Mouse (Mus musculus) lung, postnatal 0 days (tissue): ENCODE results near the gene Gars. TPM values are rescaled to one million over a fixed set of nuclear protein-coding genes. Genes with fewer than 3 reads are reported as not detected.

Experiments used
- ATAC-seq: fragments of 200-750 bp; cut with Nextera tagmentation; 2 replicates; pipeline ENCODE4 v1.8.0; 2017; ENCODE audit warnings: moderate library complexity
- DNase-seq: peaks from one replicate; pipeline ENCODE4 v3.0.0-alpha.2; 2016; ENCODE audit warnings: low spot score
- H3K27ac ChIP-seq: fragments of 300-500 bp; sonication (generic); 2 replicates; pipeline ENCODE4 v1.5.1; 2014; ENCODE audit warnings: antibody characterized with exemption, mild to moderate bottlenecking, low read length, mixed read lengths
- H3K27me3 ChIP-seq: fragments of 300-500 bp; sonication (generic); replicated peaks from 2 replicates; pipeline ENCODE4 v1.6.1; 2014; ENCODE audit warnings: low read length, mixed read lengths; ENCODE audit not compliant: insufficient read depth
- H3K36me3 ChIP-seq: fragments of 300-500 bp; sonication (generic); 2 replicates; pipeline ENCODE4 v1.6.1; 2014; ENCODE audit warnings: low read length, mixed read lengths; ENCODE audit not compliant: insufficient read depth
- H3K4me1 ChIP-seq: fragments of 300-500 bp; sonication (generic); 2 replicates; pipeline ENCODE4 v1.6.1; 2014; ENCODE audit warnings: antibody characterized with exemption, low read depth, low read length, mixed read lengths; ENCODE audit not compliant: insufficient read depth
- H3K4me2 ChIP-seq: fragments of 300-500 bp; sonication (generic); replicated peaks from 2 replicates; pipeline ENCODE4 v1.6.1; 2014; ENCODE audit warnings: low read depth, mild to moderate bottlenecking, low read length, moderate library complexity, mixed read lengths
- H3K4me3 ChIP-seq: fragments of 300-500 bp; sonication (generic); 2 replicates; pipeline ENCODE4 v1.5.1; 2014; ENCODE audit warnings: low read depth, low read length
- H3K9ac ChIP-seq: fragments of 300-500 bp; sonication (generic); replicated peaks from 2 replicates; pipeline ENCODE4 v1.6.1; 2014; ENCODE audit warnings: low read depth, mild to moderate bottlenecking
- H3K9me3 ChIP-seq: fragments of 300-500 bp; sonication (generic); 2 replicates; pipeline ENCODE4 v1.6.1; 2016; ENCODE audit warnings: low read length, mixed read lengths
- CTCF ChIP-seq: IDR thresholded peaks from 2 replicates; pipeline ENCODE4 v1.5.1; 2016; ENCODE audit warnings: antibody characterized with exemption, mild to moderate bottlenecking
- EP300 ChIP-seq: IDR thresholded peaks from 2 replicates; pipeline ENCODE4 v1.6.1; 2016; ENCODE audit warnings: antibody characterized with exemption, mild to moderate bottlenecking, control low read depth
- WGBS: fragments of 180-500 bp; shearing (Covaris S2); extraction: QIAGEN DNeasy Blood & Tissue Kit; methylation state at CpG from one replicate; pipeline ENCODE4 v1.1.7; 2014; 5-methylcytosine and 5-hydroxymethylcytosine counted together
- polyA plus RNA-seq: library from polyadenylated mRNA; unstranded; fragments of >200 nt; fragmentation: Nextera tagmentation; extraction: Ambion mirVana; gene quantifications from 2 replicates; pipeline ENCODE4 v1.2.1, GENCODE M21; 2015

Gene Gars
- polyA plus RNA-seq, 1 experiment from 2014 or later = 76.0 TPM

GRCm38 (mm10) chr6:55126576-55126975, 88.8 kb downstream of the Gars start:
- H3K36me3 ChIP-seq = no peaks in the 10 kb centered on the region
- TF ChIP-seq CTCF (no peak), EP300 (no peak)
- no peak overlapping the region for H3K4me2 ChIP-seq
- H3K4me3 ChIP-seq = no peak overlapping the region
- DNase-seq (no peak), ATAC-seq (no peak)
- H3K27ac ChIP-seq = no peak overlapping the region
- no peaks in the 10 kb centered on the region for H3K4me1 ChIP-seq
- WGBS = 74% methylated on average over 5 of the region's 5 CpGs
- no peaks in the 10 kb centered on the region for H3K9me3 ChIP-seq
- H3K9ac ChIP-seq = no peak overlapping the region
- H3K27me3 ChIP-seq = no peaks in the 10 kb centered on the region

DNA sequence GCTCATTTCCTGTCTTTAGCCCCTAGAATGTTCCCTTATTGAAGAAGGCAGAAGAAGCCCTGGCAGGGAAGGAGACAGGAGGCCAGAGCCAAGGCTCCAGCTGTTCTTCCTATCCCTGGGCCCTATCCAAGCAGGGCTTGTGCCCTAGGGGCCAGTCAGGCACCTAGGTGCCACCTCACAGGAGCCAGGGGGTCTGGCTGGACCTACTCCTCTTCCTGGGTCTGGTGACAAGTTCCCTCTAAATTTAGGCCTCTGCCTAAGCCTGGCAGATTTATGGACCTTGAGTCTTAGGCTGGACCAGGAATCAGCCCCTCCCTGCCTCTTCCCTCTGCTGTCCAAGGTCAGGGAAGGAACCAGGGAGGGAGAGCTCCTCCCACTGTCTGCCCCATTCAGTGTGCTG, 90.6 kb downstream of the Gars start:
- Histone ChIP-seq H3K36me3 (no peaks in the 10 kb centered on the region), H3K9me3 (no peaks in the 10 kb centered on the region), H3K9ac (no peak overlapping the region), H3K4me3 (no peak overlapping the region), H3K4me2 (no peak overlapping the region), H3K4me1 (no peaks in the 10 kb centered on the region), H3K27me3 (no peaks in the 10 kb centered on the region), H3K27ac (no peak overlapping the region)
- no peak for DNase-seq
- TF ChIP-seq EP300 = no peak
- TF ChIP-seq CTCF = no peak
- no peak for ATAC-seq

Other genes starting within 250 kb of the Gars start
- gene Znrf2, start 221.1 kb upstream of the Gars start, polyA plus RNA-seq = 4.6 and 5.7 TPM in 2 replicates
- gene Nod1, start 65.4 kb upstream of the Gars start, polyA plus RNA-seq = 12.7 and 14.4 TPM in 2 replicates
- 6.9 and 8.7 TPM in 2 replicates for gene Ggct, start 45.1 kb upstream of the Gars start, polyA plus RNA-seq
- 0.17 and 0.38 TPM in 2 replicates for gene Crhr2, start 95.0 kb downstream of the Gars start, polyA plus RNA-seq
- gene Inmt, start 137.0 kb downstream of the Gars start, polyA plus RNA-seq = 194 and 256 TPM in 2 replicates
- 14.4 and 15.5 TPM in 2 replicates for gene Mindy4, start 165.4 kb downstream of the Gars start, polyA plus RNA-seq